Mouse (Mus musculus): ENCODE measurements around the gene Spem1.

GRCm38 (mm10) chr11:69795983-69796435 is 26.0 kb downstream of the Spem1 start:
- TF ChIP-seq CTCF (IDR thresholded peaks at IDR 0.05) (no peak), EP300 (IDR thresholded peaks at IDR 0.05) (no peak)
